ENCODE assay signal across 25 mouse cellular contexts in the genomic region with DNA sequence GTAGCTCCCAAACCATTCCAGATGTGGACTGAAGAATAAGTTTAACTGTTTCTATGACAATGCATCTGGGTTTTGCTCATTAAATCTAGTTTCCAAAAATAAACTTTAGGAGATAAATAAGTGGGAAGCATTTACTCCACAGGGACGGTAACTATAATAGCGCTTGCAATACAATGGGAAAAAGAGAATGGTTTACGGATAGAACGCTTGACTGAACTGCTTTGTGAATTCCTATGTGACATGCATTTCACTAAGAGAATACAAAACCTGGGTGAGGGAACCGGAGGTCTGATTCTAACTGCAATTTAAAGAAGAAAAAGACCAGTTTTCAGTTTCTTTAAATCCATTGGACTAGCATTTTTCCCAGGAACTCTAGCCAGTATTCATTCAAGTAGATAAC.
DNase-seq lines count a peak whose midpoint lies in the region; ATAC-seq lines count a peak whose summit lies in the region.
"Had no signal": no experiment of that assay in that cellular context is flagged by ENCODE, and none has a peak within 500 bp of the region (broad histone marks: within the 10 kb centered on the region; RNA-seq: fewer than 3 reads in every experiment).

No protein-coding gene starts in this region.

- 30% methylated on average over 5 of the region's 5 CpGs for WGBS in hindbrain, embryonic 10.5 days
- WGBS in hindbrain, embryonic 16.5 days = 14% methylated on average over 5 of the region's 5 CpGs
- 24% methylated on average over 5 of the region's 5 CpGs for WGBS in midbrain, embryonic 11.5 days
- 10% methylated on average over 5 of the region's 5 CpGs for WGBS in midbrain, embryonic 13.5 days
- 71% methylated on average over 5 of the region's 5 CpGs for WGBS in intestine, embryonic 16.5 days

- peaks cover 23% of the 10 kb centered on the region for H3K4me1 ChIP-seq in hindbrain, embryonic 10.5 days (replicated peaks)
- no peaks in the 10 kb centered on the region for H3K4me1 ChIP-seq in hindbrain, embryonic 16.5 days (ENCODE audit: control insufficient read depth, insufficient read depth, low read depth, low read length)
- H3K4me1 ChIP-seq in midbrain, embryonic 11.5 days (ENCODE audit: control insufficient read depth, insufficient read depth, low read length) = peaks cover 3% of the 10 kb centered on the region
- H3K4me1 ChIP-seq in midbrain, embryonic 13.5 days (replicated peaks) = 0 out of 2 replicates have a peak, but pooled peaks cover 3% of the 10 kb centered on the region
- H3K4me1 ChIP-seq in intestine, embryonic 16.5 days (ENCODE audit: control insufficient read depth, insufficient read depth, low read length) = no peaks in the 10 kb centered on the region
- H3K4me1 ChIP-seq: embryonic facial prominence, embryonic 12.5 days; intestine, embryonic 15.5 days had no signal

- no peak overlapping the region for H3K4me3 ChIP-seq in hindbrain, embryonic 10.5 days
- H3K4me3 ChIP-seq in hindbrain, embryonic 16.5 days (ENCODE audit: low read length) = no peak overlapping the region
- H3K4me3 ChIP-seq in midbrain, embryonic 11.5 days (ENCODE audit: low read depth, low read length) = no peak overlapping the region
- no peak overlapping the region for H3K4me3 ChIP-seq in midbrain, embryonic 13.5 days (replicated peaks)
- H3K4me3 ChIP-seq in intestine, embryonic 16.5 days (ENCODE audit: low read length) = no peak overlapping the region
- H3K4me3 ChIP-seq: embryonic facial prominence, embryonic 12.5 days; erythroblast, embryonic 14.5 days; gastrocnemius, adult 2 months; intestine, embryonic 15.5 days had no signal

- no peaks in the 10 kb centered on the region for H3K36me3 ChIP-seq in hindbrain, embryonic 10.5 days
- no peaks in the 10 kb centered on the region for H3K36me3 ChIP-seq in hindbrain, embryonic 16.5 days (ENCODE audit: control insufficient read depth, insufficient read depth, low read length)
- no peaks in the 10 kb centered on the region for H3K36me3 ChIP-seq in midbrain, embryonic 11.5 days (ENCODE audit: control insufficient read depth, insufficient read depth, low read length)
- no peaks in the 10 kb centered on the region for H3K36me3 ChIP-seq in midbrain, embryonic 13.5 days
- H3K36me3 ChIP-seq in intestine, embryonic 16.5 days (ENCODE audit: control insufficient read depth, insufficient read depth, low read length) = no peaks in the 10 kb centered on the region
- H3K36me3 ChIP-seq: embryonic facial prominence, embryonic 12.5 days; intestine, embryonic 15.5 days had no signal

- peak overlapping the region; percentile 16; the same call in 1 of the 2 replicates for H3K27ac ChIP-seq in hindbrain, embryonic 10.5 days
- no peak overlapping the region for H3K27ac ChIP-seq in hindbrain, embryonic 16.5 days (ENCODE audit: low read depth, low read length)
- no peak overlapping the region for H3K27ac ChIP-seq in midbrain, embryonic 11.5 days (ENCODE audit: low read depth, low read length)
- no peak overlapping the region for H3K27ac ChIP-seq in midbrain, embryonic 13.5 days
- H3K27ac ChIP-seq in intestine, embryonic 16.5 days (ENCODE audit: low read length) = no peak overlapping the region
- H3K27ac ChIP-seq: gastrocnemius, adult 2 months; hindbrain, embryonic 14.5 days; intestine, embryonic 15.5 days had no signal

- no peak overlapping the region for H3K9ac ChIP-seq in hindbrain, embryonic 16.5 days (ENCODE audit: low read depth, low read length)
- no peak overlapping the region for H3K9ac ChIP-seq in midbrain, embryonic 11.5 days (ENCODE audit: low read length)
- no peak overlapping the region for H3K9ac ChIP-seq in midbrain, embryonic 13.5 days (replicated peaks)
- H3K9ac ChIP-seq in intestine, embryonic 16.5 days (ENCODE audit: low read depth, low read length) = no peak overlapping the region
- H3K9ac ChIP-seq: embryonic facial prominence, embryonic 12.5 days; forebrain, postnatal 0 days; hindbrain, embryonic 14.5 days; intestine, embryonic 15.5 days had no signal

- H3K9me3 ChIP-seq in hindbrain, embryonic 10.5 days = no peaks in the 10 kb centered on the region
- H3K9me3 ChIP-seq in hindbrain, embryonic 16.5 days (ENCODE audit: control insufficient read depth, low read length) = no peaks in the 10 kb centered on the region
- no peaks in the 10 kb centered on the region for H3K9me3 ChIP-seq in midbrain, embryonic 11.5 days (ENCODE audit: control insufficient read depth, low read length)
- H3K9me3 ChIP-seq in midbrain, embryonic 13.5 days = no peaks in the 10 kb centered on the region
- H3K9me3 ChIP-seq in intestine, embryonic 16.5 days (ENCODE audit: control insufficient read depth, low read length) = no peaks in the 10 kb centered on the region
- H3K9me3 ChIP-seq: embryonic facial prominence, embryonic 12.5 days; intestine, embryonic 15.5 days had no signal

- no peaks in the 10 kb centered on the region for H3K27me3 ChIP-seq in hindbrain, embryonic 10.5 days (ENCODE audit: insufficient read depth, poor library complexity, severe bottlenecking)
- no peaks in the 10 kb centered on the region for H3K27me3 ChIP-seq in hindbrain, embryonic 16.5 days (replicated peaks; ENCODE audit: control insufficient read depth, insufficient read depth, low read length)
- no peaks in the 10 kb centered on the region for H3K27me3 ChIP-seq in midbrain, embryonic 11.5 days (ENCODE audit: control insufficient read depth, insufficient read depth, low read length)
- no peaks in the 10 kb centered on the region for H3K27me3 ChIP-seq in midbrain, embryonic 13.5 days
- no peaks in the 10 kb centered on the region for H3K27me3 ChIP-seq in intestine, embryonic 16.5 days (replicated peaks; ENCODE audit: control insufficient read depth, insufficient read depth, low read length)
- H3K27me3 ChIP-seq: embryonic facial prominence, embryonic 12.5 days; intestine, embryonic 15.5 days had no signal

- no peak for ATAC-seq in hindbrain, embryonic 16.5 days
- ATAC-seq in midbrain, embryonic 11.5 days (ENCODE audit: low FRiP score) = 0 out of 2 replicates have a peak, but pooled peaks have one; percentile 52
- ATAC-seq in midbrain, embryonic 13.5 days = no peak
- no peak for ATAC-seq in intestine, embryonic 16.5 days
- ATAC-seq: forebrain, embryonic 14.5 days; forebrain, postnatal 0 days; intestine, embryonic 15.5 days had no signal

- H3K4me2 ChIP-seq in hindbrain, embryonic 16.5 days (ENCODE audit: low read length) = no peak overlapping the region
- no peak overlapping the region for H3K4me2 ChIP-seq in midbrain, embryonic 11.5 days
- H3K4me2 ChIP-seq in midbrain, embryonic 13.5 days (replicated peaks) = no peak overlapping the region
- no peak overlapping the region for H3K4me2 ChIP-seq in intestine, embryonic 16.5 days (ENCODE audit: low read depth, low read length)
- H3K4me2 ChIP-seq: embryonic facial prominence, embryonic 12.5 days; heart, embryonic 11.5 days; hindbrain, embryonic 14.5 days; intestine, embryonic 15.5 days had no signal

- peak; percentile 13 for DNase-seq in embryo, embryonic 10 days (ENCODE audit: low spot score)
- DNase-seq in embryo, embryonic 9.5 days (ENCODE audit: extremely low spot score) = no peak
- no peak for DNase-seq in hindbrain, embryonic 10.5 days (ENCODE audit: low spot score)
- DNase-seq in midbrain, embryonic 11.5 days (ENCODE audit: low spot score, missing footprints) = no peak
- DNase-seq in layer of hippocampus, adult 8-10 months (ENCODE audit: low spot score in 2 of 2) = no peak
- DNase-seq: adrenal gland, postnatal 10 days; adrenal gland, postnatal 36 days; cerebellum, adult 11 months; cerebellum, adult 2 months; cerebellum, adult 9-11 months; cerebellum, postnatal 25 days; embryo, embryonic 11 days; forebrain, postnatal 0 days; gastrocnemius, adult 2 months; gastrocnemius, postnatal 14 days; heart, adult 11 months had no signal
